Mouse (Mus musculus) hindbrain, postnatal 0 days (tissue): ENCODE results near the gene B3galt1. TPM values are rescaled to one million over a fixed set of nuclear protein-coding genes. Genes with fewer than 3 reads are reported as not detected.

Experiments
- ATAC-seq: fragments of 200-750 bp; cut with Nextera tagmentation; 2 replicates; pipeline ENCODE4 v1.8.0; 2017; ENCODE audit warnings: mild to moderate bottlenecking, moderate TSS enrichment, moderate library complexity
- DNase-seq: peaks from one replicate; pipeline ENCODE4 v3.0.0-alpha.2; 2015; ENCODE audit warnings: low spot score
- H3K27ac ChIP-seq: fragments of 300-500 bp; sonication (generic); 2 replicates; pipeline ENCODE4 v1.5.1; 2014; ENCODE audit warnings: mild to moderate bottlenecking
- H3K27me3 ChIP-seq: fragments of 300-500 bp; sonication (generic); 2 replicates; pipeline ENCODE4 v1.6.1; 2014; ENCODE audit warnings: low read length, mixed read lengths; ENCODE audit not compliant: insufficient read depth
- H3K36me3 ChIP-seq: fragments of 300-500 bp; sonication (generic); 2 replicates; pipeline ENCODE4 v1.6.1; 2014; ENCODE audit warnings: low read length, mixed read lengths; ENCODE audit not compliant: insufficient read depth
- H3K4me1 ChIP-seq: fragments of 300-500 bp; sonication (generic); 2 replicates; pipeline ENCODE4 v1.6.1; 2014; ENCODE audit warnings: antibody characterized with exemption, low read length, mixed read lengths; ENCODE audit not compliant: insufficient read depth
- H3K4me2 ChIP-seq: fragments of 300-500 bp; sonication (generic); 2 replicates; pipeline ENCODE4 v1.6.1; 2014; ENCODE audit warnings: low read depth, mild to moderate bottlenecking, low read length, moderate library complexity, mixed read lengths
- H3K4me3 ChIP-seq: fragments of 300-500 bp; sonication (generic); 2 replicates; pipeline ENCODE4 v1.5.1; 2014; ENCODE audit warnings: low read length
- H3K9ac ChIP-seq: fragments of 300-500 bp; sonication (generic); replicated peaks from 2 replicates; pipeline ENCODE4 v1.6.1; 2014; ENCODE audit warnings: mild to moderate bottlenecking, low read length, moderate library complexity, mixed read lengths
- H3K9me3 ChIP-seq: fragments of 300-500 bp; sonication (generic); 2 replicates; pipeline ENCODE4 v1.6.1; 2016; ENCODE audit warnings: low read length, mixed read lengths
- CTCF ChIP-seq: IDR thresholded peaks from 2 replicates; pipeline ENCODE4 v1.5.1; 2016; ENCODE audit warnings: antibody characterized with exemption, control low read depth, low read depth
- WGBS: fragments of 180-500 bp; shearing (Covaris S2); extraction: QIAGEN DNeasy Blood & Tissue Kit; methylation state at CpG from one replicate; pipeline ENCODE4 v1.1.7; 2014; 5-methylcytosine and 5-hydroxymethylcytosine counted together
- polyA plus RNA-seq: library from polyadenylated mRNA; unstranded; fragments of >200 nt; fragmentation: Nextera tagmentation; extraction: Ambion mirVana; gene quantifications from 2 replicates; pipeline ENCODE4 v1.2.1, GENCODE M21; 2015
- total RNA-seq: library from RNA; depleted of rRNA; stranded (reverse); fragments of >200 nt; gene quantifications from 2 replicates; pipeline ENCODE4 v1.2.3, GENCODE M21; 2014

B3galt1 gene
- total and polyA plus RNA-seq, 2 experiments from 2014 or later, result 11.5 to 51.3 TPM

- no peak for TF ChIP-seq CTCF
- no peak for ATAC-seq
- Histone ChIP-seq H3K4me1 (no peaks in the 10 kb centered on the region), H3K9me3 (no peaks in the 10 kb centered on the region), H3K36me3 (no peaks in the 10 kb centered on the region), H3K4me3 (no peak overlapping the region), H3K27ac (no peak overlapping the region), H3K9ac (no peak overlapping the region), H3K27me3 (no peaks in the 10 kb centered on the region), H3K4me2 (no peak overlapping the region)
- DNase-seq, result no peak
- 65% methylated on average over 3 of the region's 3 CpGs for WGBS
Measured at GRCm38 (mm10) chr2:68053243-68053642, 487.6 kb downstream of the B3galt1 start.

GRCm38 (mm10) chr2:68061341-68061740 lies 495.7 kb downstream of the B3galt1 start:
- H3K4me2 ChIP-seq, result no peak overlapping the region
- H3K4me3 ChIP-seq, result no peak overlapping the region
- no peaks in the 10 kb centered on the region for H3K9me3 ChIP-seq
- ATAC-seq, result no peak
- no peaks in the 10 kb centered on the region for H3K4me1 ChIP-seq
- DNase-seq, result no peak
- no peaks in the 10 kb centered on the region for H3K36me3 ChIP-seq
- WGBS, result 84% methylated on average over 4 of the region's 4 CpGs
- H3K27ac ChIP-seq, result no peak overlapping the region
- H3K9ac ChIP-seq, result no peak overlapping the region
- H3K27me3 ChIP-seq, result no peaks in the 10 kb centered on the region
- no peak for TF ChIP-seq CTCF

GRCm38 (mm10) chr2:68079426-68080360 lies 514.0 kb downstream of the B3galt1 start:
- 79% methylated on average over 5 of the region's 5 CpGs for WGBS
- Histone ChIP-seq H3K4me3 (no peak overlapping the region), H3K27me3 (no peaks in the 10 kb centered on the region), H3K27ac (no peak overlapping the region), H3K9me3 (no peaks in the 10 kb centered on the region), H3K36me3 (no peaks in the 10 kb centered on the region), H3K9ac (no peak overlapping the region), H3K4me1 (no peaks in the 10 kb centered on the region), H3K4me2 (no peak overlapping the region)
- ATAC-seq (no peak), DNase-seq (no peak)
- no peak for TF ChIP-seq CTCF

DNA sequence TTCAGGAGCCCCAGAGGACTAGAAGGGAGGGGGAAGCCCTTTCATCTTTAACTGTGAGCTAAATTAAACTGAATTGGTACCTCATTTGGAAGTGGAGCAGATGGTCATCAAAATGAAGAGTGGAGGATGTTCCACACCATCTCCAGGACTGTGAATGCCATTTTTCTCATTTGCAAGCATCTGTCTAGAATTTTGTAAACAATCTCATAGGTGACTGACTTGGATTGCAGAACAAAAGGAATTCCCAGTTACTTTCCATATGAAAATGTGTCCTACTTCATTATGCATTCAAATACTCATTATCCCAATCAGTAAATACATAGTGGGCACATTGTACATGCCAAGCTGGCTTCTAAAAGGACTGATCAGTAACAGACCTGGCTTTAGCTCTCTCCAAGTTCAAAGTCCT lies 515.2 kb downstream of the B3galt1 start:
- H3K4me2 ChIP-seq, result no peak overlapping the region
- H3K4me1 ChIP-seq, result no peaks in the 10 kb centered on the region
- ATAC-seq (no peak), DNase-seq (no peak)
- H3K9me3 ChIP-seq, result no peaks in the 10 kb centered on the region
- H3K27me3 ChIP-seq, result no peaks in the 10 kb centered on the region
- no peak for TF ChIP-seq CTCF
- H3K36me3 ChIP-seq, result no peaks in the 10 kb centered on the region
- H3K9ac ChIP-seq, result no peak overlapping the region
- no peak overlapping the region for H3K27ac ChIP-seq
- H3K4me3 ChIP-seq, result no peak overlapping the region

DNA sequence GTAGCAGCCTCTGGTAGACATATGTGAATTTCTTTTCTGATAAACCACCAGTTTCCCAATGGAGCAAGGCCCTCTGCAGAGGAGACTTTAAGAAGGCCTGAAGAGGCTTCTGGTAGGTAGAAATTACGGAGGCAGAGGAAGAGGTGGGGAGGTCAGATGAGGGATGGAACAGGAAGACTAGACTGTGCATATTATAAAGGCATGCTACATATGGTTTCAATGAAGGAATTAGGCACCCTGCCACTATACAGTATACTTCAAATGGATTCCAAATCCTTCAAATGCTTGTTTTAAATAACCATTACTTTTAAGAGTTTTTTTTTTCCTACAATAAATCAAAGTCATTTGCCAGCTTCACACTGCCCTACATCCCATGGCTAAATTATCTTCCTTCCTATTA lies 518.8 kb downstream of the B3galt1 start:
- DNase-seq, result no peak
- Histone ChIP-seq H3K4me3 (no peak overlapping the region), H3K9me3 (no peaks in the 10 kb centered on the region), H3K36me3 (no peaks in the 10 kb centered on the region), H3K4me2 (no peak overlapping the region), H3K9ac (no peak overlapping the region), H3K27me3 (no peaks in the 10 kb centered on the region), H3K27ac (no peak overlapping the region), H3K4me1 (no peaks in the 10 kb centered on the region)
- ATAC-seq, result no peak
- 96% methylated on average over 1 of the region's 1 CpGs for WGBS
- no peak for TF ChIP-seq CTCF

GRCm38 (mm10) chr2:68086101-68086500 lies 520.4 kb downstream of the B3galt1 start:
- TF ChIP-seq CTCF, result no peak
- H3K27me3 ChIP-seq, result no peaks in the 10 kb centered on the region
- no peak overlapping the region for H3K9ac ChIP-seq
- H3K4me3 ChIP-seq, result no peak overlapping the region
- no peak overlapping the region for H3K4me2 ChIP-seq
- H3K9me3 ChIP-seq, result no peaks in the 10 kb centered on the region
- DNase-seq, result no peak
- ATAC-seq, result no peak
- WGBS, result 72% methylated on average over 4 of the region's 4 CpGs
- H3K36me3 ChIP-seq, result no peaks in the 10 kb centered on the region
- H3K27ac ChIP-seq, result no peak overlapping the region
- H3K4me1 ChIP-seq, result no peaks in the 10 kb centered on the region

DNA sequence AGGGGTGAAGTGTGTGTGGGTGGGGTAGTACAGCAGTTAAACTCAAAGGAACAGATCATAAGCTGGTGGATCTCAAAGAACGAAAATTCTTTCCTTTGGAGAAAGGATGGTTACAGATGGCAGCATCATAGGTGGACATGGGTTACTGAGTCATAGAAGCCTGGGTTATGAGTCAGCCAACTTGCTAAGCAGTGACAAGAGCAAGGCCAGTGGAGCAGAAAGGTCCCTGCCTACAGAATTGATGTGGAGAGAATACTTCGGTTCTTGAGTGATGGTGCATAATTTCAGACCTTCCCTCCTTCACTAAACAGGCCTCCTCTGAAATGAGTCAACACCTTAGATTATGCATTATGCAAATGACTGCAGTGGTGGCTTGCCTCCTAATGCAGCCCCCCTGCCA lies 525.9 kb downstream of the B3galt1 start:
- Histone ChIP-seq H3K4me1 (no peaks in the 10 kb centered on the region), H3K4me2 (no peak overlapping the region), H3K9ac (no peak overlapping the region), H3K27ac (no peak overlapping the region), H3K27me3 (no peaks in the 10 kb centered on the region), H3K9me3 (no peaks in the 10 kb centered on the region), H3K36me3 (no peaks in the 10 kb centered on the region), H3K4me3 (no peak overlapping the region)
- DNase-seq, result no peak
- no peak for TF ChIP-seq CTCF
- WGBS, result 73% methylated on average over 2 of the region's 2 CpGs
- no peak for ATAC-seq
